Comparison of ENCODE assay signal across 10 mouse cellular contexts in genomic region chr3:137156250-137156975, GRCm38 (mm10).
DNase-seq lines count a peak whose midpoint lies in the region; ATAC-seq and TF ChIP-seq lines count a peak whose summit lies in the region.
"Had no signal": no experiment of that assay in that cellular context is flagged by ENCODE, and none has a peak within 500 bp of the region (broad histone marks: within the 10 kb centered on the region; RNA-seq: fewer than 3 reads in every experiment).

No protein-coding gene starts in this region.

- intact Hi-C loops in left cerebral cortex, adult 2 months (cut with DNase I): no loop called here

- H3K27ac ChIP-seq in forebrain, embryonic 16.5 days (ENCODE audit: low read length): no peak overlapping the region
- no peak overlapping the region for H3K27ac ChIP-seq in forebrain, embryonic 11.5 days (ENCODE audit: low read depth, low read length)
- H3K27ac ChIP-seq in midbrain, embryonic 13.5 days: 0 out of 2 replicates have a peak overlapping the region, but pooled peaks have one; percentile 21
- H3K27ac ChIP-seq in midbrain, embryonic 10.5 days (replicated peaks): no peak overlapping the region
- H3K27ac ChIP-seq in kidney, embryonic 14.5 days (ENCODE audit: low read depth, low read length): no peak overlapping the region
- H3K27ac ChIP-seq in neural tube, embryonic 15.5 days (replicated peaks): no peak overlapping the region
- no peak overlapping the region for H3K27ac ChIP-seq in left cerebral cortex, adult 2 months
- H3K27ac ChIP-seq: midbrain, embryonic 12.5 days had no signal

- peaks cover 13% of the 10 kb centered on the region for H3K4me1 ChIP-seq in forebrain, embryonic 16.5 days (replicated peaks; ENCODE audit: control insufficient read depth, insufficient read depth, low read length)
- H3K4me1 ChIP-seq in forebrain, embryonic 11.5 days (replicated peaks; ENCODE audit: control insufficient read depth, insufficient read depth, low read length): peaks cover 4% of the 10 kb centered on the region; the same call in 1 of the 2 replicates
- peaks cover 23% of the 10 kb centered on the region for H3K4me1 ChIP-seq in midbrain, embryonic 13.5 days (replicated peaks)
- H3K4me1 ChIP-seq in midbrain, embryonic 10.5 days: peaks cover 25% of the 10 kb centered on the region
- no peaks in the 10 kb centered on the region for H3K4me1 ChIP-seq in kidney, embryonic 14.5 days (ENCODE audit: control insufficient read depth, insufficient read depth, low read length)
- H3K4me1 ChIP-seq in neural tube, embryonic 15.5 days: peaks cover 7% of the 10 kb centered on the region; the same call in 1 of the 2 replicates

- 50% methylated on average over 11 of the region's 11 CpGs for WGBS in forebrain, embryonic 16.5 days
- 62% methylated on average over 11 of the region's 11 CpGs for WGBS in forebrain, embryonic 11.5 days
- 60% methylated on average over 11 of the region's 11 CpGs for WGBS in midbrain, embryonic 13.5 days
- WGBS in midbrain, embryonic 10.5 days: 79% methylated on average over 11 of the region's 11 CpGs
- 67% methylated on average over 11 of the region's 11 CpGs for whole genome bisulfite sequencing in kidney, embryonic 14.5 days
- 51% methylated on average over 11 of the region's 11 CpGs for WGBS in neural tube, embryonic 15.5 days

- no peaks in the 10 kb centered on the region for H3K27me3 ChIP-seq in forebrain, embryonic 16.5 days (replicated peaks; ENCODE audit: control insufficient read depth, insufficient read depth, low read length)
- no peaks in the 10 kb centered on the region for H3K27me3 ChIP-seq in forebrain, embryonic 11.5 days (ENCODE audit: control insufficient read depth, insufficient read depth, low read length)
- no peaks in the 10 kb centered on the region for H3K27me3 ChIP-seq in midbrain, embryonic 13.5 days
- H3K27me3 ChIP-seq in midbrain, embryonic 10.5 days (ENCODE audit: low read depth, poor library complexity, severe bottlenecking): no peaks in the 10 kb centered on the region
- no peaks in the 10 kb centered on the region for H3K27me3 ChIP-seq in kidney, embryonic 14.5 days (ENCODE audit: control insufficient read depth, insufficient read depth, low read length)
- H3K27me3 ChIP-seq in neural tube, embryonic 15.5 days (replicated peaks): no peaks in the 10 kb centered on the region
- H3K27me3 ChIP-seq: midbrain, embryonic 12.5 days had no signal

- no peaks in the 10 kb centered on the region for H3K36me3 ChIP-seq in forebrain, embryonic 16.5 days (ENCODE audit: control insufficient read depth, insufficient read depth)
- H3K36me3 ChIP-seq in forebrain, embryonic 11.5 days (ENCODE audit: control insufficient read depth, insufficient read depth, low read length): no peaks in the 10 kb centered on the region
- H3K36me3 ChIP-seq in midbrain, embryonic 13.5 days: no peaks in the 10 kb centered on the region
- H3K36me3 ChIP-seq in midbrain, embryonic 10.5 days: no peaks in the 10 kb centered on the region
- no peaks in the 10 kb centered on the region for H3K36me3 ChIP-seq in kidney, embryonic 14.5 days (ENCODE audit: control insufficient read depth, insufficient read depth, low read length)
- H3K36me3 ChIP-seq in neural tube, embryonic 15.5 days: no peaks in the 10 kb centered on the region
- H3K36me3 ChIP-seq: midbrain, embryonic 12.5 days had no signal

- no peak overlapping the region for H3K4me3 ChIP-seq in forebrain, embryonic 16.5 days (replicated peaks; ENCODE audit: low read length)
- no peak overlapping the region for H3K4me3 ChIP-seq in forebrain, embryonic 11.5 days (ENCODE audit: low read depth, low read length)
- no peak overlapping the region for H3K4me3 ChIP-seq in midbrain, embryonic 13.5 days (replicated peaks)
- H3K4me3 ChIP-seq in midbrain, embryonic 10.5 days: no peak overlapping the region
- no peak overlapping the region for H3K4me3 ChIP-seq in kidney, embryonic 14.5 days (ENCODE audit: low read length)
- H3K4me3 ChIP-seq in neural tube, embryonic 15.5 days (replicated peaks): no peak overlapping the region
- no peak overlapping the region for H3K4me3 ChIP-seq in left cerebral cortex, adult 2 months
- H3K4me3 ChIP-seq: midbrain, embryonic 12.5 days had no signal

- TF ChIP-seq CTCF in left cerebral cortex, adult 2 months (IDR thresholded peaks at IDR 0.05): no peak

- no peak for ATAC-seq in forebrain, embryonic 16.5 days
- ATAC-seq in forebrain, embryonic 11.5 days (replicated peaks; ENCODE audit: low FRiP score): no peak
- 0 out of 2 replicates have a peak, but pooled peaks have one; percentile 14 for ATAC-seq in midbrain, embryonic 13.5 days
- ATAC-seq in kidney, embryonic 14.5 days (ENCODE audit: low FRiP score, low TSS enrichment): peak; percentile 89
- no peak for ATAC-seq in neural tube, embryonic 15.5 days (ENCODE audit: low FRiP score)

- no peaks in the 10 kb centered on the region for H3K9me3 ChIP-seq in forebrain, embryonic 16.5 days (ENCODE audit: control insufficient read depth, low read length)
- no peaks in the 10 kb centered on the region for H3K9me3 ChIP-seq in forebrain, embryonic 11.5 days (ENCODE audit: control insufficient read depth, low read length)
- H3K9me3 ChIP-seq in midbrain, embryonic 13.5 days: no peaks in the 10 kb centered on the region
- H3K9me3 ChIP-seq in midbrain, embryonic 10.5 days (replicated peaks): no peaks in the 10 kb centered on the region
- no peaks in the 10 kb centered on the region for H3K9me3 ChIP-seq in kidney, embryonic 14.5 days (ENCODE audit: control insufficient read depth, low read length)
- no peaks in the 10 kb centered on the region for H3K9me3 ChIP-seq in neural tube, embryonic 15.5 days (replicated peaks)
- H3K9me3 ChIP-seq: midbrain, embryonic 12.5 days had no signal

- H3K9ac ChIP-seq in forebrain, embryonic 16.5 days (replicated peaks; ENCODE audit: low read depth, low read length): 0 out of 2 replicates have a peak overlapping the region, but pooled peaks have one; percentile 3
- no peak overlapping the region for H3K9ac ChIP-seq in forebrain, embryonic 11.5 days (ENCODE audit: low read length)
- H3K9ac ChIP-seq in midbrain, embryonic 13.5 days (replicated peaks): no peak overlapping the region
- H3K9ac ChIP-seq in kidney, embryonic 14.5 days (ENCODE audit: low read depth, low read length): no peak overlapping the region
- no peak overlapping the region for H3K9ac ChIP-seq in neural tube, embryonic 15.5 days (replicated peaks)
- H3K9ac ChIP-seq: midbrain, embryonic 12.5 days had no signal

- DNase-seq in forebrain, embryonic 11.5 days (ENCODE audit: low spot score): no peak
- DNase-seq in midbrain, embryonic 10.5 days (ENCODE audit: low spot score): no peak
- DNase-seq in cerebellum, adult 11-12 months: no peak
- no peak for DNase-seq in left cerebral cortex, adult 2 months (ENCODE audit: extremely low spot score in 1 of 2, low spot score in 2 of 2)
- DNase-seq: layer of hippocampus, adult 9-11 months had no signal

- H3K4me2 ChIP-seq in forebrain, embryonic 16.5 days (ENCODE audit: low read length): no peak overlapping the region
- H3K4me2 ChIP-seq in forebrain, embryonic 11.5 days (ENCODE audit: low read depth, low read length, severe bottlenecking): no peak overlapping the region
- no peak overlapping the region for H3K4me2 ChIP-seq in midbrain, embryonic 13.5 days (replicated peaks)
- peak overlapping the region; percentile 2; the same call in 1 of the 2 replicates for H3K4me2 ChIP-seq in kidney, embryonic 14.5 days (replicated peaks; ENCODE audit: low read depth, low read length)
- peak overlapping the region; percentile 19; the same call in 1 of the 2 replicates for H3K4me2 ChIP-seq in neural tube, embryonic 15.5 days
- H3K4me2 ChIP-seq: midbrain, embryonic 12.5 days had no signal

Comparison
In these comparisons a context has a peak if more than half of its experiments do, and no peak if none do; other contexts are left out.
1. ATAC-seq: peak in midbrain, embryonic 13.5 days (single experiment) and kidney, embryonic 14.5 days (single experiment); none in forebrain, embryonic 16.5 days (single experiment), forebrain, embryonic 11.5 days (single experiment) and neural tube, embryonic 15.5 days (single experiment).
2. H3K4me2 ChIP-seq: peak in kidney, embryonic 14.5 days (single experiment) and neural tube, embryonic 15.5 days (single experiment); none in forebrain, embryonic 16.5 days (single experiment), forebrain, embryonic 11.5 days (single experiment) and midbrain, embryonic 13.5 days (single experiment).